In the genomic region with DNA sequence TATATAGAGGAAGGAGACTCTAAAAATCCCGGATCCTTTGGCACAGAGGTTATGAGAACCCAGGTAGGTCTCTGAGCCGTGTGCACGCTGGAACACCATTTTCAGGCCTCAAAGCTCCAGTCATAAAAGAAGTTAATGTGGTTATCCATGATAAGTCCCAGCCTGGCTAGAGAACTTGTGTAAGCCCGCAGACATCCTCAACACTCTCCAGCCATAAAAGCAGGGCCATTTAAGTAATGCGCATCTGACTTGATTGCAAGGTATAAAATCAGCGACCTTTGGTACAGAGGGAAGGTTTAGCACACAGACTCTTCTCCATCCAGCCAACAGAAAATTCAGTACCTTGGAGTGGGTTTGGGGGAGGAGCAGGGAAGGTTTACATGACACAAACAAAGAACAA, we compare ENCODE assay signal across 26 mouse cellular contexts.
"Had no signal": no experiment of that assay in that cellular context is flagged by ENCODE, and none has a peak within 500 bp of the region (broad histone marks: within the 10 kb centered on the region; RNA-seq: fewer than 3 reads in every experiment).

No protein-coding gene starts in this region.

- H3K27me3 ChIP-seq: heart, embryonic 15.5 days; kidney, embryonic 15.5 days; limb, embryonic 13.5 days; limb, embryonic 15.5 days had no signal

- ATAC-seq: hindbrain, postnatal 0 days; liver, embryonic 12.5 days had no signal

- H3K27ac ChIP-seq: heart, adult 2 months; heart, embryonic 13.5 days; heart, embryonic 15.5 days; hindbrain, embryonic 13.5 days; hindbrain, embryonic 15.5 days; hindbrain, postnatal 0 days; kidney, embryonic 15.5 days; kidney, postnatal 0 days; limb, embryonic 13.5 days; limb, embryonic 15.5 days; liver, embryonic 12.5 days; liver, embryonic 14.5 days had no signal

- H3K4me3 ChIP-seq: heart, adult 2 months; heart, embryonic 13.5 days; heart, embryonic 15.5 days; hindbrain, embryonic 13.5 days; hindbrain, embryonic 15.5 days; kidney, embryonic 15.5 days; limb, embryonic 13.5 days; limb, embryonic 15.5 days; liver, embryonic 12.5 days had no signal

- DNase-seq: gastrocnemius, postnatal 14 days; gastrocnemius, postnatal 36 days; heart, adult 11 months; heart, adult 2 months; heart, postnatal 14 days; heart, postnatal 36 days; kidney, adult 11 months; kidney, adult 2 months; kidney, adult 9 months; kidney, postnatal 14 days; kidney, postnatal 36 days; layer of hippocampus, adult 9-11 months; layer of hippocampus, postnatal 36 days; left cerebral cortex, postnatal 4 days had no signal

- H3K4me1 ChIP-seq: limb, embryonic 15.5 days; liver, embryonic 12.5 days had no signal

- H3K9ac ChIP-seq: heart, embryonic 13.5 days; heart, embryonic 15.5 days; hindbrain, embryonic 13.5 days; hindbrain, embryonic 15.5 days; kidney, embryonic 15.5 days; limb, embryonic 13.5 days; limb, embryonic 15.5 days; liver, embryonic 12.5 days; liver, embryonic 14.5 days had no signal

- H3K9me3 ChIP-seq: heart, embryonic 13.5 days; heart, embryonic 15.5 days; hindbrain, embryonic 13.5 days; hindbrain, embryonic 15.5 days; kidney, embryonic 15.5 days; limb, embryonic 13.5 days; limb, embryonic 15.5 days; liver, embryonic 12.5 days had no signal

- H3K36me3 ChIP-seq: heart, embryonic 13.5 days; heart, embryonic 15.5 days; hindbrain, embryonic 13.5 days; hindbrain, embryonic 15.5 days; kidney, embryonic 15.5 days; limb, embryonic 13.5 days; limb, embryonic 15.5 days; liver, embryonic 12.5 days had no signal

- H3K4me2 ChIP-seq: heart, embryonic 11.5 days; heart, embryonic 13.5 days; heart, embryonic 15.5 days; hindbrain, embryonic 13.5 days; hindbrain, embryonic 15.5 days; kidney, embryonic 15.5 days; limb, embryonic 13.5 days; limb, embryonic 15.5 days; liver, embryonic 12.5 days had no signal
